Mouse (Mus musculus) myocyte (in vitro differentiated cells): Measurements from ENCODE around the gene Arl4a.

ENCODE experiments used
- E2F4 ChIP-seq: IDR thresholded peaks from one replicate; pipeline ENCODE4 v1.6.1; 2011; ENCODE audit warnings: mild to moderate bottlenecking, control low read depth, moderate library complexity; ENCODE audit not compliant: insufficient read depth
- MAX ChIP-seq: IDR thresholded peaks from one replicate; pipeline ENCODE4 v1.6.1; 2011; ENCODE audit warnings: low read depth, mild to moderate bottlenecking, control low read depth
- MYOD1 ChIP-seq, 3 experiments: IDR thresholded peaks; one replicate each; pipeline ENCODE4 v1.6.1; 2011; ENCODE audit warnings: control low read depth in 2 of 3, low read depth in 2 of 3, mild to moderate bottlenecking in 2 of 3, moderate library complexity in 1 of 3; ENCODE audit not compliant: insufficient read length in 2 of 3, control insufficient read depth in 1 of 3
- POLR2A ChIP-seq: IDR thresholded peaks from one replicate; pipeline ENCODE4 v1.6.1; 2011; ENCODE audit warnings: low read depth, mild to moderate bottlenecking, control low read depth, moderate library complexity; ENCODE audit not compliant: insufficient read length
- POLR2AphosphoS2 ChIP-seq: IDR thresholded peaks from one replicate; pipeline ENCODE4 v1.6.1; 2011; ENCODE audit warnings: low read depth, control low read depth; ENCODE audit not compliant: insufficient read length
- USF1 ChIP-seq: IDR thresholded peaks from one replicate; pipeline ENCODE4 v1.6.1; 2011; ENCODE audit warnings: low read depth, mild to moderate bottlenecking, control low read depth, moderate library complexity

DNA sequence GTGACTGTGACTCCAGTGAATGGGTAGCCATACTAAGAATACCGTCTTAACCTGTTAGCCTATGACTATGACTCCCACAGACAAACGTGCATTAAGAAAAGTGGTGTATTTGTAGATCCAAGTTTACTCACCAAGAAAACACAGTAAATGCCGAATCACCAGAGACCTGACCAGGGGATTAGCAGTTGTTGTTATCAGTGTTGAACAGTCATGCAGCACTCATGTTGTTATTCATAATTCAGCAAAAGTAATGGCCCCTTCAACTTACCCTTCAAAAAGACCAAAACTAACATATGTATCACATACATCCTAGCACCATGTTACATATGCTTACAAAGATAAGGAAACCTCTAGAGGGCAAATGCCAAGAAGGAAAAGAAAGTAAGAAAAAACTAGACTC, 10.4 kb downstream of the Arl4a start:
- TF ChIP-seq MYOD1 (IDR thresholded peaks at IDR 0.05; ENCODE audit: control insufficient read depth in 1 of 3, insufficient read length in 2 of 3, low read depth in 2 of 3) (no peak), POLR2A (no peak), POLR2AphosphoS2 (no peak), USF1 (no peak), E2F4 (no peak), MAX (no peak)
